Mouse (Mus musculus): ENCODE results near the gene Kcnip1.

DNA sequence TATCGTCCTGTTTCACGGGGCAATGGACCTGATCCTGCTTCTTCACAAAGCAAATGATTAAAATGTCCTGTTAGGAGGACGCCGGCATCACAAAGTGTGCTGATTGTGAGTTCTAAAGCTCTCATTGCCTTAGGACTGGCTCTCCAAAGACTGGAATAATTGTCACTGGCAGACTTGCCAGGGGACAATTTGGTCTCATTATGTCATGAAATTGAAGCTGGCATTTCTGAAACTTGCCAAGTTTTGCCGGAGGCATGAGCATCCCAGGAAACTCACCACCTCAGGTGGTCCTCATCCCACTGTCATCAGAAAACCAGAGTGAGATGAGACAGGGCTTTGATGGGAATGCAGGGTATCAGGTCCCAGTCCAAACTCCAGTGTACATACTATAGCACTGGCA, 171.6 kb downstream of the Kcnip1 start:
- no peak for TF ChIP-seq PAX5 (IDR thresholded peaks at IDR 0.05; ENCODE audit: low read length)
- TF ChIP-seq CTCF (conservative IDR thresholded peaks at IDR 0.05 in 1 of 2, IDR thresholded peaks at IDR 0.05 in 1 of 2; ENCODE audit: low read depth in 2 of 2, low read length in 2 of 2): no peak
- no peak for TF ChIP-seq MAZ (IDR thresholded peaks at IDR 0.05; ENCODE audit: low read depth, low read length)
- TF ChIP-seq TCF12 (IDR thresholded peaks at IDR 0.05; ENCODE audit: low read depth, low read length): no peak
- no peak for TF ChIP-seq POLR2AphosphoS2 (IDR thresholded peaks at IDR 0.05; ENCODE audit: low read depth, low read length)
- TF ChIP-seq RAD21 (IDR thresholded peaks at IDR 0.05; ENCODE audit: low read depth, low read length): no peak
- no peak for TF ChIP-seq POLR2A (IDR thresholded peaks at IDR 0.05; ENCODE audit: low read depth, low read length)
- no peak for TF ChIP-seq JUN (IDR thresholded peaks at IDR 0.05; ENCODE audit: insufficient read depth, low read depth, low read length)
